Mouse (Mus musculus) megakaryocyte, embryonic 14.5 days (primary cell): ENCODE data around the gene Tenm4.

Experiments used
- FLI1 ChIP-seq: IDR thresholded peaks from 2 replicates; pipeline ENCODE4 v1.6.1; 2012; ENCODE audit warnings: low read length, inconsistent platforms, mixed read lengths
- GATA1 ChIP-seq: IDR thresholded peaks from 3 replicates; pipeline ENCODE4 v1.6.1; 2012; ENCODE audit warnings: mixed read lengths, low read length, inconsistent platforms, borderline replicate concordance

DNA sequence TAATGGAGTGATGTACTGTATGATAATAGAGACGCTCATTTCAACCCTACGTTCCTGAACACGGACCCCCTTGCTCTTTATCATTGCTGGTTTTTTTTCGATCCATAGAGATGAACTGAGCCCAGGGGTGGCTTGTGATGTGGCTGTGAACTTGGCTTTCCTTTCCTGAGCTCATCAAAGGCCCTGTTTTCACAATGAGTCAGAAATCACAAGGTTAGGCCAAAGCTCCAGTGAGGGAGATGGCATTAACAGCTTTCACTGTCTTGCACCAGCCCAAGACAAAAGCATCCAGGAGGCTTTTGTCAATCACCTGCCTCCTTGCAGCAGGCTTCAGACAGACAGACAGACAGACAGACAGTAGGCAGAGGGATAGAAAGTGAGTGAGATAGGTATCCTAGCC is 219.8 kb downstream of the Tenm4 start:
- TF ChIP-seq GATA1 (no peak), FLI1 (no peak)
